Mouse (Mus musculus) hindbrain, embryonic 12.5 days (tissue): ENCODE data around the gene Tmem176b. TPM values are rescaled to one million over a fixed set of nuclear protein-coding genes. Genes with fewer than 3 reads are reported as not detected.
"Not testable (repeated sequence)": the region's sequence is repeated elsewhere in the genome, so short reads cannot be mapped to it uniquely, and the experiment has no call there.

Source experiments
- ATAC-seq: fragments of 200-750 bp; cut with Nextera tagmentation; 2 replicates; pipeline ENCODE4 v1.8.0; 2017; ENCODE audit warnings: moderate TSS enrichment; ENCODE audit not compliant: low FRiP score
- H3K27ac ChIP-seq: fragments of 300-500 bp; sonication (generic); 2 replicates; pipeline ENCODE4 v1.5.1; 2016; ENCODE audit warnings: mild to moderate bottlenecking
- H3K27me3 ChIP-seq: fragments of 300-500 bp; sonication (generic); 2 replicates; pipeline ENCODE4 v1.6.1; 2016; ENCODE audit warnings: mild to moderate bottlenecking
- H3K36me3 ChIP-seq: fragments of 300-500 bp; sonication (generic); 2 replicates; pipeline ENCODE4 v1.6.1; 2016; ENCODE audit warnings: mild to moderate bottlenecking
- H3K4me1 ChIP-seq: fragments of 300-500 bp; sonication (generic); 2 replicates; pipeline ENCODE4 v1.6.1; 2016
- H3K4me2 ChIP-seq: fragments of 300-500 bp; sonication (generic); replicated peaks from 2 replicates; pipeline ENCODE4 v1.6.1; 2016; ENCODE audit warnings: mild to moderate bottlenecking
- H3K4me3 ChIP-seq: fragments of 300-500 bp; sonication (generic); 2 replicates; pipeline ENCODE4 v1.5.1; 2016; ENCODE audit warnings: mild to moderate bottlenecking
- H3K9ac ChIP-seq: fragments of 300-500 bp; sonication (generic); 2 replicates; pipeline ENCODE4 v1.6.1; 2016; ENCODE audit warnings: mild to moderate bottlenecking, moderate library complexity
- H3K9me3 ChIP-seq: fragments of 300-500 bp; sonication (generic); replicated peaks from 2 replicates; pipeline ENCODE4 v1.6.1; 2016; ENCODE audit warnings: mild to moderate bottlenecking
- WGBS: fragments of 180-500 bp; shearing (Covaris S2); methylation state at CpG from one replicate; pipeline ENCODE4 v1.1.7; 2016; 5-methylcytosine and 5-hydroxymethylcytosine counted together
- polyA plus RNA-seq: library from polyadenylated mRNA; unstranded; fragments of >200 nt; fragmentation: Nextera tagmentation; extraction: Ambion mirVana; gene quantifications from 2 replicates; pipeline ENCODE4 v1.2.1, GENCODE M21; 2016

Gene Tmem176b
- polyA plus RNA-seq, 1 experiment from 2014 or later: 118 TPM

DNA sequence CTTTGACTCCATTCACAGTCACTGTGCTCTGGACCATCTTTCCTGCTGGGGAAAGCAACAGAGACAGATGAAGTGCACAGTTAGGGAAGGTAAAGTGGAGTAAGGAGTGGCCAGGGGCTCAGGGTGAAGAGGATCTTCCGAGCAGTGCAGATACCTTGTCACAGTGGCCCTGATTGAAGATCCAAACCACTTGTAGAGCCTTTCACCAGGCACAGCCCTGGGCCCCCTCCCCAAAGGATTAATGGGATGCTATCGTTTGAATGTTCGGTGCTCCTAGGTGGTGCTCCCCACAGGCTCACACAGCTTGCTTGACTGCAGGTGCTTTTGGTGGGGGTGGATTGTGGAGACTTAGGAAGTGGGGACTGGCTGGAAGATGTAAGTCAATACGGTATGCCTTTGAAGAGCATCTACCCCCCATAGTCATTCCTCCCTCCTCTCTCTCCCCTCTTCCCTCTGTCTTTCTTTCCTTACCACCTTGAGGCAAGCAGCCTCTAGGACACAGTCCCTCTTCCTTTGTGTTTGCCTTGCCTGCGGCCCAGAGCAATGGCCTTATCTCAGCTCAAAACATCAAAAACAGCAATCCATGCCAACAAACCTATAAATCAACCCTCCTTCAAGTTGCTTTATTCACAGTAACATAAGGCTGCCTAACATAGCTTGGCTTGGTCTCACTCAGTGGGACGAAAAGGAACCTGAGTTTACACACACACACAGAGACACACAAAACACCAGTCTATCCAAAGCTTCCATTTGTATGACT, 2.8 kb downstream of the Tmem176b start:
- no peak overlapping the region for H3K4me3 ChIP-seq
- H3K27me3 ChIP-seq: no peaks in the 10 kb centered on the region
- no peak overlapping the region for H3K9ac ChIP-seq
- peak overlapping the region; percentile 54; the same call in 1 of the 2 replicates for H3K4me2 ChIP-seq
- H3K36me3 ChIP-seq: peaks cover 20% of the 10 kb centered on the region; the same call in 1 of the 2 replicates
- no peak overlapping the region for H3K27ac ChIP-seq
- peaks cover 35% of the 10 kb centered on the region for H3K4me1 ChIP-seq
- 76% methylated on average over 6 of the region's 6 CpGs for WGBS
- H3K9me3 ChIP-seq: no peaks in the 10 kb centered on the region
- ATAC-seq: no peak

DNA sequence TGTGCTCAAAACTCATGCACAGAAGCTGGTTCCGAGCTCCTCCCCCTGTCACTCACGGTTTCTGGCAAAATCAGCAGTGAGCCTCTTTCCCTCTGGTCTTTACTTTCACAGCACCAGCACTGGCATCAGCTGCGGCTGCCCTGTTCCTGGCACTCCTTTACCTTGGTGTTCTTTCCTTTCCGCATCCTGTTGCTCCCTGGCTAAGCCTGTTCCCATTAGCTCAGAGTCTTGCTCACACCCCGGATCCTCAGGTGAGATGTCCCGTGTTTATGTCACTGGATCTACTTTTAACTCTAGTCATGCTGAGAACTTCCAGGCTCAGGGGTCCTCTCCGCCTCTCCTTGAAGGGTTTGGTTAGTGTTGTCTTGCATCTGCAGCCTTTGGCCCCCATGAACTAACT, 3.8 kb downstream of the Tmem176b start:
- H3K27ac ChIP-seq: no peak overlapping the region
- peaks cover 29% of the 10 kb centered on the region; the same call in 1 of the 2 replicates for H3K36me3 ChIP-seq
- no peaks in the 10 kb centered on the region for H3K9me3 ChIP-seq
- no peaks in the 10 kb centered on the region for H3K27me3 ChIP-seq
- peaks cover 35% of the 10 kb centered on the region for H3K4me1 ChIP-seq
- no peak overlapping the region for H3K4me3 ChIP-seq
- H3K9ac ChIP-seq: no peak overlapping the region
- H3K4me2 ChIP-seq: no peak overlapping the region
- no peak for ATAC-seq
- WGBS: 84% methylated on average over 7 of the region's 7 CpGs

DNA sequence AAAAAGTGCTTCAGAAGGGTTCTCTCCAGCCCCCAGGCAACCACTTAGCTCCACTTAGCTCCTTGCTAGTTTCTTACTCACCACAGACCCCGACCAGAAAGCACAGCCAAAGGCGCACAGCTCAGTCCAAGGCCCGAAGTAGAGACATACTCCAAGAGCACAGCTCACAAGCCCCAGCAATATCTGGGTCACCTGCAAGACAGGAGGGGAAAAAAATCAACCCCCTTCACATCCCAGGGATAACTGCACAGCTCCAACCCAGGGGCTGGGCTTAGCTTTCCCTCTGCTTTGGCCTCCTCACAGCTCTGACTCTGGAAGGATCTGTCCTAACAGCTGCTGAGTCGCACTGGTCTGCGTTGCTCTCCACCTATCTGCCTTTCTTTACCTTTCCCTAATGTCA, 5.2 kb downstream of the Tmem176b start:
- Histone ChIP-seq H3K36me3 (peaks cover 29% of the 10 kb centered on the region; the same call in 1 of the 2 replicates), H3K27ac (no peak overlapping the region), H3K9ac (no peak overlapping the region), H3K27me3 (no peaks in the 10 kb centered on the region), H3K9me3 (no peaks in the 10 kb centered on the region), H3K4me3 (no peak overlapping the region), H3K4me1 (peaks cover 23% of the 10 kb centered on the region), H3K4me2 (no peak overlapping the region)
- ATAC-seq: no peak
- 88% methylated on average over 5 of the region's 5 CpGs for WGBS

DNA sequence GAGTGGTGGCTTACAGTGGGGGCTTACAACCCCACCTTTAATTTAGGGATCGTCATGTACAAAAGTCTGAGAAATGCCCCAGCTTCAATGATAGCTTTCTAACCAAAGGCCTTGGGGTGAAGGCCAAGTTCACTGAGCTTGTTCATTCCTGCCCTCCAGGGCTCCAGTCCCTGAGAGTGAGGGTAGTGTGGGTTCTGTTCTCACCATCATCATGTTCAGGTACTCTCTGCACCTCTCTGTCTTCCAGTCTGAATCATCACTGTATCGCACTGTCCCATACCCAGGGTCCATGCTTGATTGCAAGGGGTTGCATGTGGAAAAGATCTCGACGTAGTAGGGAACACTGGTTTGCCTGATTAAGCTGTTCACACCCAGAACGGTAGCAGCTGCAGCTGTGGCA, 6.1 kb downstream of the Tmem176b start:
- no peak overlapping the region for H3K27ac ChIP-seq
- peaks cover 29% of the 10 kb centered on the region; the same call in 1 of the 2 replicates for H3K36me3 ChIP-seq
- H3K4me3 ChIP-seq: no peak overlapping the region
- H3K4me1 ChIP-seq: peaks cover 14% of the 10 kb centered on the region
- no peak for ATAC-seq
- no peak overlapping the region for H3K9ac ChIP-seq
- H3K4me2 ChIP-seq: no peak overlapping the region
- no peaks in the 10 kb centered on the region for H3K9me3 ChIP-seq
- H3K27me3 ChIP-seq: no peaks in the 10 kb centered on the region
- 86% methylated on average over 5 of the region's 5 CpGs for WGBS

DNA sequence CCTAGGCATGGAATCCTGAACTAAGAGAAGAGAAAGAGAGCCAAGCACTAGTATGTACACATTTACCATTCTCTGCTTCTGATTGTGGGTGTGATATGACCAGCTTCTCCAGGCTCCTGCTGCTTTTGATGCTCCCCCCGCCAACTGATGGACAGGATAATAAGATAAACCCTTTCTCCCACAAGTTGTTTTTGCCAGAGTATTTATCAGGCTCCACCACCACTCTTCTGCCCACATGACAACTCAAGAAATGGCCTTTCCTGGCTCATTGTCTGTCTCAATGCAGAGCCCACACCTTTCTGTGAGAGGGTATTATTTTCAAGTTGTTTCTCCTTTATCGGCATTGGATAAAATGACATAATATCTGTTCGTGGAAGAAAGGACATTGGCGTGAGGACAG, 7.8 kb downstream of the Tmem176b start:
- peaks cover 2% of the 10 kb centered on the region for H3K4me1 ChIP-seq
- H3K27me3 ChIP-seq: no peaks in the 10 kb centered on the region
- no peak for ATAC-seq
- H3K4me2 ChIP-seq: no peak overlapping the region
- H3K9me3 ChIP-seq: no peaks in the 10 kb centered on the region
- H3K36me3 ChIP-seq: peaks cover 29% of the 10 kb centered on the region; the same call in 1 of the 2 replicates
- WGBS: 96% methylated on average over 4 of the region's 4 CpGs
- no peak overlapping the region for H3K9ac ChIP-seq
- H3K27ac ChIP-seq: no peak overlapping the region
- H3K4me3 ChIP-seq: no peak overlapping the region

DNA sequence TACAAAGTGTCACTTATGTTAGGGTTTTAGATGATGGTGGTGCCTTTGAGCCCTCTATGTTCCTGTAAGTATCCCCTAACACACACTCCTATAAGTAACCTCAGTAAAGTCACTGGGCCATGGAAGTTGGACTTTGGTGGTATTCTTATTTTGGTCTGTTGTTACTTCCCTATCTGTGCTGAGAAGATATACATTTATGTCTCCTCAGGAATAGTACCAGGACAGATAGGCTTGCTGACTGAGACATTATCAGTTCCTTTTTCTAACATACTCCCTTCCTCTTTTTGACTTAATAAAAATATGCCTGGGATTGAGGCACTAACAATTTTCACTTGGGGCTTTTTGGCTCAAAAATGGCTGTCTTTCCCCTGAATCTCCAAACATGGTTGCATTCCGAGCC, 8.9 kb downstream of the Tmem176b start:
- no peak overlapping the region for H3K4me2 ChIP-seq
- no peak for ATAC-seq
- H3K4me1 ChIP-seq: no peaks in the 10 kb centered on the region
- H3K4me3 ChIP-seq: no peak overlapping the region
- 96% methylated on average over 1 of the region's 1 CpGs for WGBS
- no peaks in the 10 kb centered on the region for H3K9me3 ChIP-seq
- no peak overlapping the region for H3K27ac ChIP-seq
- H3K36me3 ChIP-seq: peaks cover 29% of the 10 kb centered on the region; the same call in 1 of the 2 replicates
- H3K9ac ChIP-seq: no peak overlapping the region
- H3K27me3 ChIP-seq: no peaks in the 10 kb centered on the region

DNA sequence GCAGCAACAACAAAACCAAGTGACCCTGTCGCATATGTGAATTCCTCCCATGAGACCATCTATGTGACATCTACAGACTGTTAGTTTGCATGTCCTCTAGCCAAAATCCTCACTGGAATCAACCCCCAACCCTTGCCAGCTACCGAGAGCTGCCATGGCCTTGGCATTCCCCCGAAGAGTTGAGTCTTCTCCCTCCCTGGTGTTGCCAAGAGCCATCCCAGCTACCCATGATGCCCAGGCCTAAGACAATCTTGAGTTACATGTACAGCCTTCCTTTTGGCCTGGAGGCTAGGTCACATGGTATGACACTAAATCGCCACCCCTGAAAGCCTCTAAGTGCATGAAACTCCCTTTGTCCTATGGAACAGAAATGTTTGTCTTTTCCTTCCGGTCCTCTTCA, 10.2 kb downstream of the Tmem176b start:
- no peak overlapping the region for H3K9ac ChIP-seq
- no peak overlapping the region for H3K27ac ChIP-seq
- H3K4me3 ChIP-seq: no peak overlapping the region
- H3K36me3 ChIP-seq: peaks cover 29% of the 10 kb centered on the region; the same call in 1 of the 2 replicates
- no peak overlapping the region for H3K4me2 ChIP-seq
- H3K4me1 ChIP-seq: no peaks in the 10 kb centered on the region
- 81% methylated on average over 5 of the region's 5 CpGs for WGBS
- no peaks in the 10 kb centered on the region for H3K27me3 ChIP-seq
- H3K9me3 ChIP-seq: no peaks in the 10 kb centered on the region
- ATAC-seq: no peak

DNA sequence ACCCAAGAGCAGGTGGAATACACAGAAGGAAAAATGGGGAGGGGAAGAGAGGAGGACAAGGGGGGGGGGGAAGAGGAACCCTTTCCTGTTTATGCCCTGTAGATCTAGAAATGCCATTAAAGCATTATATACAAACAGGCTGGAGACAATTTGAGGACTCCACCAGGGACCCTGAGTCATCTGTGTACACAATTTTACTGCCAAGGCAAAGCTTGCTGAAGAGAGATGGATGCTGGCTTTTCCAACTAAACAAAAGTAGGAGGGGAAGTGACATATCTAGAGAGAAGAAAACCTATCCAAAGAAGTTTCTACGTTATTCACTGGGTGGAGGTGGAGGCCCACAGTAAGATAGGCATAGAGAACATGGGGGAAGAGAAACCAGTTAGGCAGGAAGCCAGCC, 11.1 kb downstream of the Tmem176b start:
- WGBS: 64% methylated on average over 1 of the region's 1 CpGs
- ATAC-seq: no peak
- Histone ChIP-seq H3K27me3 (no peaks in the 10 kb centered on the region), H3K27ac (no peak overlapping the region), H3K4me1 (no peaks in the 10 kb centered on the region), H3K4me2 (no peak overlapping the region), H3K9me3 (no peaks in the 10 kb centered on the region), H3K36me3 (peaks cover 26% of the 10 kb centered on the region; the same call in 1 of the 2 replicates), H3K9ac (no peak overlapping the region), H3K4me3 (no peak overlapping the region)

DNA sequence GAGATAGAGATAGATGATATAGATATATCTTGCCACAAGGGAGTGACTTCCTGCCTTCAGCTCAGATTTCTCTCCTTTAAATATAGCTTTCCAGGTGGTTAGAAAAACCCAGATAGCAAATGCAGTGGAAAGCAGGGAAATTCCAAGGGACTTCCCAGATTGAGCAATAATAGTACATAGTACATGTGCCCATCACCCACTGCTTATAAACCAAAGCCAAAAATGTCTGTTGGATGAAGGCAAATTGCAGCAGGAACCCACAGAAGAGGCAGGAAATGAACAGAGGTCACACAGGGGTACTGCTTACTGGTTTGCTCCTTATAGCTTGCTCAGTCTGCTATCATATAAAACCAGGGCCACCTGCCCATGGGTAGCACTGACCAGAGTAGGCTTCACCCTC, 11.6 kb downstream of the Tmem176b start:
- no peak overlapping the region for H3K27ac ChIP-seq
- no peak overlapping the region for H3K9ac ChIP-seq
- H3K27me3 ChIP-seq: no peaks in the 10 kb centered on the region
- no peak overlapping the region for H3K4me3 ChIP-seq
- H3K9me3 ChIP-seq: no peaks in the 10 kb centered on the region
- no peak overlapping the region for H3K4me2 ChIP-seq
- H3K36me3 ChIP-seq: peaks cover 20% of the 10 kb centered on the region; the same call in 1 of the 2 replicates
- no peaks in the 10 kb centered on the region for H3K4me1 ChIP-seq
- no peak for ATAC-seq

DNA sequence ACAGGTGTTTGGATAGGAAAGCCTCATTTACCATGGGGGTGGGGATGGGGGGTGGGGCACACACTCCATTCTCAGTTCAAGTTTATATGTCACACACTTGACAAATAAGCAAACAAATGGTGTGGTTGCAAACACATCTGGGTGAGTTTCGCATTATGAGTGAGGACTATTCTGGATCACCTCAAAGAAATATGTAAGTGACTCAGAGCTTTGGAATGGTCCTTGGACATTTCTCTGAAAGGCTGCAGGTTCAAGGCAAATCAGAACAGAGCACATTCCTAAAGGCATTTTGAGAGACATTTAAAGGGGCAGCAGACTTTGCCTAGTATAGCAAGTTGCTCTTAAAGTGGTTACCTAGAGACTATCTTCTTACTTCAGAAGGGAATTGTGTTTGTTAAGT, 12.3 kb downstream of the Tmem176b start:
- Histone ChIP-seq H3K4me2 (no peak overlapping the region), H3K9me3 (no peaks in the 10 kb centered on the region), H3K36me3 (peaks cover 14% of the 10 kb centered on the region; the same call in 1 of the 2 replicates), H3K9ac (no peak overlapping the region), H3K27ac (no peak overlapping the region), H3K4me3 (no peak overlapping the region), H3K27me3 (no peaks in the 10 kb centered on the region), H3K4me1 (no peaks in the 10 kb centered on the region)
- no peak for ATAC-seq
- 81% methylated on average over 1 of the region's 1 CpGs for WGBS

DNA sequence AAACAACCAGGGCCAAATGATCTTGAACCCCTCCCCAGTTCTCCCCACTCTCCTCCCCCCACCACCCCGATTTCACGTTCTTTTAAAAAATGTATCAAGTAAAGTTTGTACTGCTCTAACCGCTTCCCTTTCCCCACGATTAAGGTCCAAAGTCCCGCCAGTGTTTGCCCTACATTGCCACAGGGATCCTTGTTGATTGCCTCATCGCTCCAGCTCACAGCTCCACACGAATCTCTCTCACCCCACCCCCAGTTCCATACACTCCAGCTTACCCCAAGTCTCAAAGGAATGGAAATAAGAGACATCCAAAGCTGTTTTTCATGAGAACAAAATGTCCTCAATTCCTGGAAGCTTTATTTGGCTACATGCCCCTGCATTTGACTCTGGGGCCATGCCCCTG, 16.3 kb downstream of the Tmem176b start:
- no peak overlapping the region for H3K4me2 ChIP-seq
- no peaks in the 10 kb centered on the region for H3K36me3 ChIP-seq
- no peak for ATAC-seq
- H3K9ac ChIP-seq: no peak overlapping the region
- H3K9me3 ChIP-seq: no peaks in the 10 kb centered on the region
- H3K27ac ChIP-seq: no peak overlapping the region
- H3K27me3 ChIP-seq: no peaks in the 10 kb centered on the region
- no peak overlapping the region for H3K4me3 ChIP-seq
- 71% methylated on average over 7 of the region's 7 CpGs for WGBS
- no peaks in the 10 kb centered on the region for H3K4me1 ChIP-seq

DNA sequence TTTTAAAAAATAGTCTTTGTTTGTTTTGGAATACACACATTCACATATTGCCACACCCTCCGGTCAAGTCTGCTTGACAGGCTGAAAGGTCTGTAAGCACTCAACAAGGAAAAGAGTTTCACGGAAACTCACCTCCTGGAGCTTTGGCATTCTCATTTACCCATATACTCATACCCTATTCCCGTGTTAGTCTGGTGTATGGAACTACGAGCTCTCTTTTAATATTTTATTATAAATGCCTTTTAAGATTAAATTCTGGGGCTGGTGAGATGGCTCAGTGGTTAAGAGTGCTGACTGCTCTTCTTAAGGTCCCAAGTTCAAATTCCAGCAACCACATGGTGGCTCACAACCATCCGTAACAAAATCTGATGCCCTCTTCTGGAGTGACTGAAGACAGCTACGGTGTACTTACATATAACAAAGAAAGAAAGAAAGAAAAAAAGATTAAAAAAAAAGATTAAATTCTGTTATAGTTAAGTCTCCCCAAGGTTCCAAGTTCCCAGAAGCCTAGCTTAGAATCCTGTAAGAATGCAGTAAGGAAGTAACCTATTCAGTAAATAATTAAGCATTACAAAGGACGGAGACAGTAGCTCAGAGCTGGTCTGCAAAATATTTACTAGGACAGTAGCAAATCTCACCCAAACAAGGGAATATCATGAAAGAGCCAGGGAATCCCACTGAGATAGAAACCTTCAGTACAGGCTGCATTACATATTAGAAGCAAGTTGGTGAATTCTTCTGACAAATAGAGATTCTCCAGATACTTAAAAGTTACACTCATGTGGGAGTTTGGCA, 19.1 kb downstream of the Tmem176b start:
- not testable (repeated sequence) for H3K27me3 ChIP-seq, H3K4me2 ChIP-seq, H3K36me3 ChIP-seq, ATAC-seq, H3K4me3 ChIP-seq, H3K9me3 ChIP-seq, H3K27ac ChIP-seq, H3K4me1 ChIP-seq, H3K9ac ChIP-seq
- 85% methylated on average over 7 of the region's 7 CpGs for WGBS
